Mouse (Mus musculus) liver, postnatal 0 days (tissue): ENCODE data around the gene Rbm20. TPM values are rescaled to one million over a fixed set of nuclear protein-coding genes. Genes with fewer than 3 reads are reported as not detected.
A peak's percentile ranks its signal among the peaks of the same experiment; 100 is the strongest.

Experiments
- ATAC-seq: fragments of 200-750 bp; cut with Nextera tagmentation; 2 replicates; pipeline ENCODE4 v1.8.0; 2017; ENCODE audit warnings: mild to moderate bottlenecking, moderate library complexity
- DNase-seq: peaks from one replicate; pipeline ENCODE4 v3.0.0-alpha.2; 2016
- H3K27ac ChIP-seq: fragments of 300-500 bp; sonication (generic); 2 replicates; pipeline ENCODE4 v1.5.1; 2014; ENCODE audit warnings: antibody characterized with exemption, moderate library complexity, mild to moderate bottlenecking, low read depth
- H3K27me3 ChIP-seq: fragments of 300-500 bp; sonication (generic); 2 replicates; pipeline ENCODE4 v1.6.1; 2014; ENCODE audit warnings: low read length, control low read depth, mixed read lengths; ENCODE audit not compliant: insufficient read depth
- H3K36me3 ChIP-seq: fragments of 300-500 bp; sonication (generic); replicated peaks from 2 replicates; pipeline ENCODE4 v1.6.1; 2014; ENCODE audit warnings: mild to moderate bottlenecking, control low read depth, low read length, moderate library complexity, mixed read lengths; ENCODE audit not compliant: insufficient read depth
- H3K4me1 ChIP-seq: fragments of 300-500 bp; sonication (generic); 2 replicates; pipeline ENCODE4 v1.6.1; 2014; ENCODE audit warnings: antibody characterized with exemption, mild to moderate bottlenecking, control low read depth; ENCODE audit not compliant: insufficient read depth
- H3K4me2 ChIP-seq: fragments of 300-500 bp; sonication (generic); 2 replicates; pipeline ENCODE4 v1.6.1; 2014; ENCODE audit warnings: low read depth, mild to moderate bottlenecking, low read length, moderate library complexity, mixed read lengths
- H3K4me3 ChIP-seq: fragments of 300-500 bp; sonication (generic); 2 replicates; pipeline ENCODE4 v1.5.1; 2014; ENCODE audit warnings: low read depth, low read length
- H3K9ac ChIP-seq: fragments of 300-500 bp; sonication (generic); replicated peaks from 2 replicates; pipeline ENCODE4 v1.6.1; 2014; ENCODE audit warnings: mild to moderate bottlenecking, moderate library complexity
- H3K9me3 ChIP-seq: fragments of 300-500 bp; sonication (generic); 2 replicates; pipeline ENCODE4 v1.6.1; 2016; ENCODE audit warnings: mild to moderate bottlenecking, control low read depth, low read length, mixed read lengths
- CTCF ChIP-seq: sonication (generic); IDR thresholded peaks from 2 replicates; pipeline ENCODE4 v1.5.1; 2016; ENCODE audit warnings: antibody characterized with exemption, low read depth
- EP300 ChIP-seq: IDR thresholded peaks from 2 replicates; pipeline ENCODE4 v1.6.1; 2016; ENCODE audit warnings: antibody characterized with exemption, low read depth, mild to moderate bottlenecking
- WGBS: fragments of 180-500 bp; shearing (Covaris S2); extraction: QIAGEN DNeasy Blood & Tissue Kit; methylation state at CpG from one replicate; pipeline ENCODE4 v1.1.7; 2014; ENCODE audit not compliant: insufficient replicate concordance; 5-methylcytosine and 5-hydroxymethylcytosine counted together
- polyA plus RNA-seq: library from polyadenylated mRNA; unstranded; fragments of >200 nt; fragmentation: Nextera tagmentation; extraction: Ambion mirVana; gene quantifications from 2 replicates; pipeline ENCODE4 v1.2.1, GENCODE M21; 2015

The Rbm20 gene
- polyA plus RNA-seq, 1 experiment from 2014 or later, result 0.16 TPM

DNA sequence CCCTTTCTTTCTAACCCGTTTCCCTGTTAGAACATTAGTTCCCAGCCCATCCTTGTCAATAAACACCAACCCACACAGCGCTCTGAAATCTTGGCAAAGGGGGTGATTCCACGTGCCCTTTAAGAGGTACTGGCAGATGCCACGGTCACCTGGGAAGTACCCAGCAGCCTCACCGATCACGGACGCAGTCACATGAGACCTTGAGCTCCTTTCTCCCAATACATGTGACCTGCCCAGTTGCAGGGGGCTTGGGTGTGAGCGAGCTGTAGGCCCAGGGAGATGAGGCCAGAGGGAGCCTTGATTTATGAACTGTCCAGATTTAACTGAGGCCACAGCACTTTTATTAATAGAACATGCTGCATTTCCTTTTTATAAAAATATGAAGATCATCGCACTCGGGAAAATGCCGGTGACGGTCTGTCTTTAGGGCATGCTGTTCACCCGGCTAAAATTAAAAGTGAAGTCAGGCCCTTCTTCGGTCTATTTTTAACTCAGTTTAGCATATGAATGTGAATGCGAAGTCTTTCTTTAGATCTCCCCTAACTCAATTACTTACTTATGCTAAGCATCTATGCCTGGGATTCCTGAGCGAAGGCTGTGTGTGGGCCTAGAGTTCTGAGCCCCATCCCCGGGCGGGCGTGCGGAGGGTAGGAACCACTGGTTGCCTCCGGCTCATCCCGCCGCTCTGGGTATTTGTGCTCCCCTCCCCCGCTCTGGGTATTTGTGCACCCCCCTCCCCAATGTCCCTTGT lies 20.4 kb downstream of the Rbm20 start:
- H3K36me3 ChIP-seq, result no peaks in the 10 kb centered on the region
- DNase-seq (no peak), ATAC-seq (no peak)
- no peaks in the 10 kb centered on the region for H3K4me1 ChIP-seq
- H3K27me3 ChIP-seq, result no peaks in the 10 kb centered on the region
- 71% methylated on average over 24 of the region's 24 CpGs for WGBS
- TF ChIP-seq EP300 (no peak), CTCF (no peak)
- H3K9ac ChIP-seq, result no peak overlapping the region
- no peak overlapping the region for H3K27ac ChIP-seq
- H3K9me3 ChIP-seq, result no peaks in the 10 kb centered on the region
- H3K4me3 ChIP-seq, result no peak overlapping the region
- no peak overlapping the region for H3K4me2 ChIP-seq

DNA sequence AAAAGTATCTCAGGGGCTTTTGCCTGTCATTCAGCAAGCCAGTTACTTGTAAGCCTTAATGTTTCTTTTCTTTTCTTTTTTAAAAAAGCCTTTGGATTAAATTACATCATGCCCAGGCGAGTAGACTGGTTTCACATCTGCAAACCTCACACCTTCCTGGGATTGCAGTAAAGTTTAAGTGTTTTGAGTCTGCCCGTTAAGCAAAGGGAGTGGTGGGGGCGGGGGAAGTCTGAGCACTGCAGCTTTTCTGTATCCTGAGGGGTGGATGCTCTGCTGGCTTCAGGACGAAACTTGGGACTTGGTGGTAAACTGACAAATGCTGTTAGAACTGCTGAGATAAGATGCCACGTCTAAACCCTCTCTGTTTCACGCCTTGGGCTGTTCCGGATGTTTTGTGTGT lies 22.6 kb downstream of the Rbm20 start:
- H3K4me2 ChIP-seq, result no peak overlapping the region
- DNase-seq (no peak), ATAC-seq (no peak)
- H3K9ac ChIP-seq, result no peak overlapping the region
- no peaks in the 10 kb centered on the region for H3K36me3 ChIP-seq
- H3K27me3 ChIP-seq, result no peaks in the 10 kb centered on the region
- no peaks in the 10 kb centered on the region for H3K9me3 ChIP-seq
- TF ChIP-seq EP300 (no peak), CTCF (no peak)
- H3K4me1 ChIP-seq, result no peaks in the 10 kb centered on the region
- no peak overlapping the region for H3K27ac ChIP-seq
- 44% methylated on average over 7 of the region's 7 CpGs for WGBS
- H3K4me3 ChIP-seq, result no peak overlapping the region

DNA sequence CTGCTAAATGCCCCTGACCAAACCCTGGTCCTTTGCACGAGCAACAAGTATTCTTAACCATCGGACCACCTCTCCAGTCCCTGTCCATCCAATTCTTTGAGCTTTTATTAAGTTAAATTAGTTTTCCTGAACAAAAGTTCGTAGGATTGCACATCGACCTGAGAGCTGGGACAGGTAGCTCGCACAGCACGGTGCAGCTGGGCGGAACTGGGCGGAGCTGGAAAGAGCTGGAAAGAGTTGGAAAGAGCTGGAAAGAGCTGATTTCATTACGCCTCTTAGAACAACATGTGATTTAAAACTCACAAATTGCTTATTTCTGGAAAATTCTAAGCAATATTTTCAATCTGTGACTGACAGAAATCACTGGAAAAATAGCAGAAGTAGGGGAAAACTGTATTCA lies 24.3 kb downstream of the Rbm20 start:
- Histone ChIP-seq H3K4me1 (no peaks in the 10 kb centered on the region), H3K36me3 (no peaks in the 10 kb centered on the region), H3K9ac (no peak overlapping the region), H3K9me3 (no peaks in the 10 kb centered on the region), H3K27me3 (no peaks in the 10 kb centered on the region), H3K4me2 (no peak overlapping the region), H3K4me3 (no peak overlapping the region), H3K27ac (no peak overlapping the region)
- TF ChIP-seq CTCF (no peak), EP300 (no peak)
- ATAC-seq (no peak), DNase-seq (no peak)
- WGBS, result 83% methylated on average over 9 of the region's 9 CpGs

DNA sequence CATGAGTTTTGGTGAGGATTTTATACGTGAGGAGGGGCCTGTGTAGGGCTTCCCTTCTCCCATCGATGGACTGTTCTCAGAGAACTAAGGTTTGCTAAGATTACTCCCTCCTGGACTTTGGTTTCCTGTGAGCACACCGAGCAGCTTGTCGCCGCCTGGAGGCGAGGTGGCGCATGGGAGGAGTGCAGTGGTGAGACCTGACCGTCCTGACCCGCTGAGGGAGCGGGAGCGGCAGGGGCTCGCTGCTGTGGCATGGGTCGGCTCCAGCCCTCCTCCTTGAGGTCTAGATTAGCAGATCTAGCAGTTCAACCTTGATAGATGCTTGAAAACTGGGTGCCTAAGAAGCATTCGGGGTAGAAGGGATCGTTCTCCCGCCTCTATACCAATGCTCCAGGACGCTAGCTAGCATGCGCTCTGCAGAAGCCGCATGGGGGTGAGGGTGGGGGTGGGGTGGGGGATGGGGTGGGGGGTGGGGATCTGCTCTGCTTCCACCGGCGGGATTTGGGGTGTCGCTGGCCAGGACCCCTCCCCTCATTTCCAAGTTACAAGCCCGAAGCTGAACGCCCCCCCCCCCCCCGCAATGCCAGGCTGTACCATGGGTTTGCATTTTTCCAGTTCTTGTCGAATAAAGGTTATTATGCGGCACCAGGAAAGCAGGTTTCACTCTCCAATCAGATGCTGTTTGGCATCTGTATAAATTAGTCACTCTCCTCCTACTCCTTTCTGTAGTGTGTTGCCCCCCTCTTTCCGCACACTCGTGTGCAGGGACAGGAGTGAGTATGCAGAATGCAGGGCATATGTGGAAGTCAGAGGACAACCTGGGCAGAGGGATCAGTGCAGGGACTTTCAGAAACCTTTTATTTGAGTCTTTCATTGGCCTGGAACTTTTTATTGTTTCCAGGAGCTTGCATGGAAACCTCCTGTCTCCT lies 28.1 kb downstream of the Rbm20 start:
- H3K9ac ChIP-seq, result no peak overlapping the region
- peak overlapping the region; percentile 66 for H3K4me2 ChIP-seq
- H3K27me3 ChIP-seq, result no peaks in the 10 kb centered on the region
- no peak overlapping the region for H3K27ac ChIP-seq
- TF ChIP-seq EP300, result no peak
- TF ChIP-seq CTCF, result peak; percentile 79
- WGBS, result 6% methylated on average over 28 of the region's 29 CpGs
- H3K4me3 ChIP-seq, result peak overlapping the region; percentile 24
- H3K4me1 ChIP-seq, result no peaks in the 10 kb centered on the region
- DNase-seq (peak; percentile 72), ATAC-seq (peak; percentile 48)
- no peaks in the 10 kb centered on the region for H3K9me3 ChIP-seq
- H3K36me3 ChIP-seq, result no peaks in the 10 kb centered on the region

DNA sequence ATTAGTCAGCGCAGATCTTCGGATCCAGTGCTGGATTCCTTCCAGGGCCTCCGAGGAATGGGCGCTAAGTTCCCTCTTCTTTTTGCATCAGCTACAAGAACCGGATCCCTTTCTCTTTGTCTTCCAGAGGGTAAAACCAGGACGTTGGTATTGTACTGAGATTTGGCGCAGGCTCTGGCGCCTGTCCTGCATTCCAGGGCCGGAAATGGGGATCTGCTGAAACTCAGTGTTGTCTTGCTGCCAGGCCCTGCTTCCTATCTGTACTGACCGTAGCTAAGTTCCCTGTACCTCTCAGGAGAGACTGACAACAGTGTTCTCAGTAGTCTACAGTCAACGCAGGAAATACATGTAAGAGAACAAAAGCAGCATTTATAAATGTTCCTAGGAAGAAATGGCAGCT lies 31.3 kb downstream of the Rbm20 start:
- DNase-seq (no peak), ATAC-seq (no peak)
- Histone ChIP-seq H3K36me3 (no peaks in the 10 kb centered on the region), H3K27ac (no peak overlapping the region), H3K4me2 (no peak overlapping the region), H3K9ac (no peak overlapping the region), H3K4me3 (no peak overlapping the region), H3K4me1 (no peaks in the 10 kb centered on the region), H3K27me3 (no peaks in the 10 kb centered on the region), H3K9me3 (no peaks in the 10 kb centered on the region)
- TF ChIP-seq CTCF, result no peak
- no peak for TF ChIP-seq EP300
- 68% methylated on average over 11 of the region's 11 CpGs for WGBS

DNA sequence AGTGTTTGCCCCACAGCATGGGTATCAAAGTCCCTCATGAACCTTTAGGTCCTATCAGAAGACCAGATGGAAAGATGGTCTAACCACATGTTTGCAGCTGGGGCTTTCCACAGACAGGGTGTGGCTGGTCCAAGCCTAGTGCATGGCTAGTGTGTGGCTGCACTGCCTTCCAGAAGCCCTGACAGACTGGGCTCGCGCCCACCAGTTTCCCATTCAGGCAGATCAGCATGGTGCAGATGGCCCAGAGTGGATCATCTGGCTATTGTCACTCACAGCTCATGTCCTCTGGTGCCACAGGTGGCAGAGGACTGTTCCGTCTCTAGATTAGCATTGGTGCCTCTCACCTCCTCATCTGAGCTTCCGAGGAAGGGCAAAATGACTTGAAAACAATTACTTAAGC lies 33.8 kb downstream of the Rbm20 start:
- no peaks in the 10 kb centered on the region for H3K36me3 ChIP-seq
- H3K27ac ChIP-seq, result no peak overlapping the region; the same call in 1 of the 2 replicates
- ATAC-seq, result peak; percentile 51
- H3K4me3 ChIP-seq, result no peak overlapping the region
- H3K4me2 ChIP-seq, result no peak overlapping the region
- H3K27me3 ChIP-seq, result no peaks in the 10 kb centered on the region
- WGBS, result 29% methylated on average over 4 of the region's 4 CpGs
- no peak for TF ChIP-seq CTCF
- TF ChIP-seq EP300, result no peak
- H3K9ac ChIP-seq, result no peak overlapping the region
- no peaks in the 10 kb centered on the region for H3K4me1 ChIP-seq
- no peak for DNase-seq
- no peaks in the 10 kb centered on the region for H3K9me3 ChIP-seq
